Mouse (Mus musculus) MEL (cell line): ENCODE results near the gene Atpaf1.

Experiments used
- CTCF ChIP-seq, 3 experiments: IDR thresholded peaks in 2 of 3; conservative IDR thresholded peaks in 1 of 3; 2 replicates each; pipeline ENCODE4 v1.5.1; 2011 to 2012; ENCODE audit warnings: low read length in 3 of 3, low read depth in 2 of 3, mild to moderate bottlenecking in 2 of 3, improper control_type of control experiment in 1 of 3, inconsistent platforms in 1 of 3, mixed read lengths in 1 of 3, moderate library complexity in 1 of 3; ENCODE audit not compliant: control insufficient read depth in 1 of 3, insufficient read depth in 1 of 3, poor library complexity in 1 of 3, severe bottlenecking in 1 of 3
- EP300 ChIP-seq, 2 experiments: IDR thresholded peaks; 2 replicates each; pipeline ENCODE4 v1.6.1; 2011; ENCODE audit warnings: improper control_type of control experiment in 2 of 2, low read length in 2 of 2, low read depth in 1 of 2, mild to moderate bottlenecking in 1 of 2
- JUND ChIP-seq: IDR thresholded peaks from 2 replicates; pipeline ENCODE4 v1.6.1; 2011; ENCODE audit warnings: low read depth, mild to moderate bottlenecking, improper control_type of control experiment, low read length
- MAX ChIP-seq: IDR thresholded peaks from 2 replicates; pipeline ENCODE4 v1.6.1; 2011; ENCODE audit warnings: low read length, improper control_type of control experiment
- POLR2A ChIP-seq, 2 experiments: IDR thresholded peaks; 2 replicates each; pipeline ENCODE4 v1.6.1; 2011 to 2012; ENCODE audit warnings: low read length in 2 of 2, mild to moderate bottlenecking in 2 of 2, control low read depth in 1 of 2, improper control_type of control experiment in 1 of 2, low read depth in 1 of 2, moderate library complexity in 1 of 2; ENCODE audit not compliant: control insufficient read depth in 1 of 2, insufficient read depth in 1 of 2, poor library complexity in 1 of 2
- TAL1 ChIP-seq: IDR thresholded peaks from 2 replicates; pipeline ENCODE4 v1.6.1; 2012; ENCODE audit warnings: mild to moderate bottlenecking, inconsistent platforms, low read length, moderate library complexity, mixed read lengths
- USF1 ChIP-seq: IDR thresholded peaks from 2 replicates; pipeline ENCODE4 v1.6.1; 2014; ENCODE audit warnings: low read depth, mild to moderate bottlenecking, inconsistent platforms, low read length, improper control_type of control experiment, moderate library complexity
- ZC3H11A ChIP-seq: IDR thresholded peaks from 2 replicates; pipeline ENCODE4 v1.6.1; 2012; ENCODE audit warnings: low read depth, mild to moderate bottlenecking, inconsistent platforms, low read length, improper control_type of control experiment
- ZMIZ1 ChIP-seq: IDR thresholded peaks from 2 replicates; pipeline ENCODE4 v1.6.1; 2012; ENCODE audit warnings: low read depth, mild to moderate bottlenecking, inconsistent platforms, low read length, improper control_type of control experiment, moderate library complexity

GRCm38 (mm10) chr4:115784769-115785510, at the start of gene Atpaf1:
- TF ChIP-seq ZMIZ1 (no peak), TAL1 (no peak), MAX (peak; percentile 79), ZC3H11A (no peak), CTCF (IDR thresholded peaks at IDR 0.05 in 2 of 3, conservative IDR thresholded peaks at IDR 0.05 in 1 of 3; ENCODE audit: control insufficient read depth in 1 of 3, insufficient read depth in 1 of 3, low read depth in 2 of 3, low read length in 3 of 3, poor library complexity in 1 of 3, severe bottlenecking in 1 of 3) (no peak), USF1 (no peak), JUND (no peak), POLR2A (IDR thresholded peaks at IDR 0.05; ENCODE audit: control insufficient read depth in 1 of 2, insufficient read depth in 1 of 2, low read depth in 1 of 2, low read length in 2 of 2, poor library complexity in 1 of 2) (peak; percentile 62 to 66; a peak in 3 of 4 replicates), EP300 (IDR thresholded peaks at IDR 0.05; ENCODE audit: low read depth in 1 of 2, low read length in 2 of 2) (peak in 1 of 2 experiments; percentile 11; a peak in 1 of 4 replicates)
